Mouse (Mus musculus) hindlimb bud, embryonic 11.5 days (tissue): ENCODE measurements around the gene Ccdc36.

Experiments used
- DNase-seq: peaks from one replicate; pipeline ENCODE4 v3.0.0-alpha.2; 2012; ENCODE audit warnings: low read depth, low spot score; ENCODE audit errors: extremely low spot score

The Ccdc36 gene

DNA sequence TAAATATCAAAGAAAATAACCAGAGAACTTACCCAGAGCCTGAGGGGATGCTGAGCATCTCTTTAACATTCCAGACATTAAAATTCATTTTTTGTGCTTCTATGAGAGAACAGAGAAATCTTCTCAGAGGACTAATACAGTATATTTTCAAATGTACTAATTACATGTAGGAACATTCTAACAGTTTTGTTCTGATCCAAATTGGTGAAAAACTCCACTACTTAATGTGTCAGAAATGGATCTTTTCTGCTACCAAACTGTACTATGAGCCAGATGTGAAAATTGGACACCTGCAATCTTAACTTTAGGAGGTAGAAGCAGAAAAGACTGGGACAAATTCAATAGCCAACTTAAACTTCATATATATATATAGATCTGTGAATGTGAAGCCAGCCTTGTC is at the start of gene Ccdc36:
Gene Ccdc36, minus strand, starts transcription at position 101 of the 400 bp plus-strand sequence.
- no peak for DNase-seq

DNA sequence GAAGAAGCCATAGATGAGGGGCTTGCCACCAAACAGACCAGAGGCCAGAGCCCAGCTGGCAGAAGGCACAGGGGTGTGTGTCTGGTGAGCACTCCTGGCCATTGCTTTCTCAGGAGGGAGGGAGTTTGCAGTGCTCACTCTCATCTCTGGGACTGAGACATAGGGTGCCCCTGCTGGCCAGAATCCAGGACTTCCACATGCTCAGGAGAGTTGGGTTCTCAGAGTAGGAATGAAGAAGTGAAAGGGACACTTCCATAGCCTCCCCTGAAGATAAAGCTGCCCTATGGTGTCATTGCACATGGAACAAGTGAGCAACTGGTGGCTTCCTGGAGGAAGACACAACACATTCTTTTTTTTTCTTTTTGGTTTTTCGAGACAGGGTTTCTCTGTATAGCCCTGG is 46.2 kb upstream of the Ccdc36 start:
- no peak for DNase-seq

DNA sequence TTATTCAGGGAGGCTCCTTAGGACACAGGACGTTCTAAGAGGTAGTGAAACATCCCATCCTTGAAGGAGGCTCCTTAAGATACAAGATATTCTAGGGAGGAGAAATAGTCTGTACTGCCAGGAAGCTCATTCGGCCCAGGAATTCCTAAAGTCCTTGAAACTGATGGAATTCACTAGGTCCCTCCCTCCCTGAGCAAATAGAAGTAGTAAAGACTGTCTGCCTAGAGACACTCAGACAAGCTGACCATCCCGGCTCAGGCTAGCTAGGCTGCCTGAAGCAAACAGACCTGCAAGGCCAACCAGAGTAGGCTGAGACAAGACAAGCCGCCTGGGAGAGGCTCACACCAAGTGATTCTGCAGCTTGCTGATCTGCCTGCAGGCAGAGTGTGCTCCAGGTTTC is 41.6 kb upstream of the Ccdc36 start:
- no peak for DNase-seq

DNA sequence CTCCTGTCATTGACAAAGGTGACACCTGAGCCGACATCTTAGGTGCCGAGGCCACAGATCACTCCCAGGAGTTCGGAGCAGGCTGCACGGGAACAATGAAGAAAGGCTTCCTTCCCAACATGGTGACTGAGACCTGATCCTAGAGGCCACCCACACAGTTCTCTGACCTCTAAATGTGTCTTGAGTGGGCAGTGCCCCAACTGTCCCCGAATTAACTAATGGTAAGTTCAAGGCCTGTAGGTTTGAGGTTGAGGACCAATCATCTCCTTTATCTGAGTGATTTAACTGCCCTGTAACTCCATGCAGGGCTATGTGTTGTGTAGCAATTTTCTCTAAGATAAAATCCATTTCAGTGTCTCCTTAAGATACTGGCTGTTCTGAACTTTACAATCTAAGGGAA is 41.1 kb upstream of the Ccdc36 start:
- no peak for DNase-seq

DNA sequence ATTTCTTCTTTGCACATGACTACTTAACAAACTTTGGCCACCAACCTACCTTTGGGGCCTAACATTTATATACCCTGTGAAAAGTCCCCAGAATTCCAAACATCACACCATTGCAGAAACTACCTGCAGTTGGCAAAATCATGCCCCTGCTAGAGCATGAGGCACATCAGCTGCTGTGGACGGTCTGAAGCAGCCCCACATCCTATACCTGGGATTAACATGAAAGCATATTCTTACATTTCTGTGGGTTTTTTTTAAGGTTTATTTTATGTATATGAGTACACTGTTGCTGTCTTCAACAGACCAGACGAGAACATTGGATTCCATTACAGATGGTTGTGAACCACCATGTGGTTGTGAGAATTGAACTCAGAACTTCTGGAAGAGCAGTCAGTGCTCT is 37.9 kb upstream of the Ccdc36 start:
- DNase-seq: no peak

- DNase-seq: no peak
Measured at GRCm38 (mm10) chr9:108463713-108464112, 35.4 kb upstream of the Ccdc36 start.

- no peak for DNase-seq
Measured at GRCm38 (mm10) chr9:108462192-108462591, 33.9 kb upstream of the Ccdc36 start.

- no peak for DNase-seq
Measured at GRCm38 (mm10) chr9:108461675-108462074, 33.4 kb upstream of the Ccdc36 start.

DNA sequence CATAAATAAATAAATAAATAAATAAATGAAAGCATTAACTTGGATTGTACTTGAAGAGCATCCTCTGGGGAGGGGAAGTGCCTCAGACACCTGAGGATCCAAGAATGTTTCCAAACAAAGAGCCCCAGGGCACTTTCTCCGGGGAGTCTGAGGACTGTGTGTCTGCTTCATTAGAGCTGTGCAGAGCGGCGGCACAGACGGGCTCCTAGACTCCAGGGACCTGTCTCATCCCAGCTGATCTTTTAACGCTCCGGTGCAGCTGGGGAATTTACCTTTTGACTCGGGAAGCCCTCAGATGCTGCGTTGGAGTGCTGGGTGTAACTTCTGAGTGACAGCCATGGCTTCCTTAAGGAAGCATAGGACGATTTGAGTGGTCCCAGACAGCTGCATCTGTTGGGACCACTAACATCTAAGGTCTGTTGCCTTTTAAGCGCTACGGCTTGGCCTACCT is 32.9 kb upstream of the Ccdc36 start, which contains the start of gene Klhdc8b:
Gene Klhdc8b, minus strand, starts transcription at position 401 of the 451 bp plus-strand sequence.
- no peak for DNase-seq

DNA sequence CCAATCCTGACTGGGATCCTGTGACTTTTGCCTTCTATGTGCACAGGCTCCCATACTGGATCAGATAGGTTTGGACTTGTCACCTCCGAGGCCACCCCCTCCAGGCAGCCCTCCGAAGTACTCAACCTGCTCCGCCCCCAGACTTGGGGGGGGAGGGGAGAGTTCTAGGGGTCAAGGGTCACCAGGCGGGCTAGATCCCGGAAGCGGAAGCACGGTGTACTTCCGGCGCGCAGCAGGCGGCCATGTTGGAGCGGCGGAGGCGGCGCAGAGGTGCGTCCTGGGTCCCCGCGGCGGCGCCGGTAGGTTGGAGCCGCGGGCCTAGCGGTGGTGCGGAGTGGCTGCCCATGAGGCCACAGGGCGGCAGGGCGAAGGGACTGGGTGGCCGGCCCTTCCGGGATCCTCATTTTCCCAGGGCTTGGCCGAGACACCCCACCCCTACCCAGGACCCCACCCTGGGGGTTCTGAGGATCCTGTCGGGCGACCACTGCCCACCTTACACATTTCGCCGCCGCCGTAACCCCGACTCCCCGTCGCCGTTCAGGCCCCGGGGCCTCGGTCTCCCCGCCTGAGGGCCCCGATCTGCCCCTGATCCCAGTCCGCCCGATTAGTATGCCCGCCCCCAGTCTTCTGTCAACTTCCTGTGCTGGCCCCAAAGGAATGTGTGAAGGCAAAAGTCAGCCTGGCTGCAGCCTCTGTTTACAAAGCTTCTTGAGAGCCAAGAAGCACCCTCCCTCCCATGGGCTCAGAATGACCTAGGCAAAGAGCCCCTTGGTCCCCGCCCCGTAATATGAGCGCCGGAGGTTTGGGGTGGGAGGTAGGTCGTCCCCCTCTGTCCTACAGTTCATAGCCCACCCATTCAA is 32.3 kb upstream of the Ccdc36 start, which contains the start of gene Ccdc71:
Gene Ccdc71, plus strand, starts transcription at position 209 of the 860 bp plus-strand sequence.
- DNase-seq: peak; percentile 58

DNA sequence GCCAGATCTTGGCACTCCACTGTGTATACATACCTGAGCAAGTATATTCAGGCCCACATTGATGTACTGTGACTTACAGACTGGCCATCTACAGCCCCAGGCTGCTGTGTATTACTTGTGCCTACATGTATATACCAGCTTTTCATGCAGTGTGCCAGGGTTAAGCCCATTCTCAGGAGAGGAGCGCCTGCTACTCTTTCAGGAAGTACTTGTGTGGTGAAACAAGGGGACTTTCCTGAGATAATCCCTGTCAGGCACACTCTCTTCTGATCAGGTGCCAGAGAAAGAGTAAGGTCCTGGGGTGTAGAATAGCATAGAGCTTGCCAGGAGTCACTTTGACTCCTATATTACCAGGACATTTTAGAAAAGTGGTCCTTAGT is 31.6 kb upstream of the Ccdc36 start:
- no peak for DNase-seq

GRCm38 (mm10) chr9:108456953-108457352 is 28.7 kb upstream of the Ccdc36 start:
- no peak for DNase-seq

GRCm38 (mm10) chr9:108455747-108456571 is 27.7 kb upstream of the Ccdc36 start:
- DNase-seq: no peak

GRCm38 (mm10) chr9:108454429-108454828 is 26.1 kb upstream of the Ccdc36 start:
- no peak for DNase-seq

GRCm38 (mm10) chr9:108453458-108453857 is 25.2 kb upstream of the Ccdc36 start:
- no peak for DNase-seq

GRCm38 (mm10) chr9:108452911-108453310 is 24.6 kb upstream of the Ccdc36 start:
- DNase-seq: no peak

DNA sequence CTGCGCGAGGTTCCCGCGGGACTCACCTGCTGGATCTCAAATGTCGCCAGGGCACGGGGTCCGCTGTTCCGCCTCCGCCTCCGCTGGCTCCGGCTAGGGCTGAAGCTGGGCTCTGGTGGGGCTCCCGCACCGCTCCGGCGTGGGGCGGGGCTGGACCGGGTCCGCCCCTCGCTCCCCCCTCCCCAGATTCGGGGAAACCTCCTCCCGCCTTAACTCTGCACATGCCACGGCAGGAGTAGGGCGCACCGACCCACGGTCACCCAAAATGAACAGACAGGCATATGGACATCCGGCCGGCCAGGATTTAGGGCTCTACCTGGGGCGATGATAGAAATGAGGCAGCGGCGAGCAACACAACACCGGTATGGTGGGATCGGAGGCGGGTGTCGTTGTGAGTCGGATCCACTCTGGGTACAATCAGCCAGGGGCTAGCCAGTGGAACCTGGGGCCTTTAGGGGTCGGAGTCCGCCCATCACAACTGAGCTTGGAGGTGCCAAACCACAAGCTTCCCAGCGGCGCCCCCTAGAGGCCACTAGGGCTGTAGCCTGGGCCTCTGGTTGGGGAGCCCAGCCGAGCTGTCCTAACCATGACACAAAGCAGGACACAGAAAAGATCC is 24.1 kb upstream of the Ccdc36 start:
- peak; percentile 66 for DNase-seq

DNA sequence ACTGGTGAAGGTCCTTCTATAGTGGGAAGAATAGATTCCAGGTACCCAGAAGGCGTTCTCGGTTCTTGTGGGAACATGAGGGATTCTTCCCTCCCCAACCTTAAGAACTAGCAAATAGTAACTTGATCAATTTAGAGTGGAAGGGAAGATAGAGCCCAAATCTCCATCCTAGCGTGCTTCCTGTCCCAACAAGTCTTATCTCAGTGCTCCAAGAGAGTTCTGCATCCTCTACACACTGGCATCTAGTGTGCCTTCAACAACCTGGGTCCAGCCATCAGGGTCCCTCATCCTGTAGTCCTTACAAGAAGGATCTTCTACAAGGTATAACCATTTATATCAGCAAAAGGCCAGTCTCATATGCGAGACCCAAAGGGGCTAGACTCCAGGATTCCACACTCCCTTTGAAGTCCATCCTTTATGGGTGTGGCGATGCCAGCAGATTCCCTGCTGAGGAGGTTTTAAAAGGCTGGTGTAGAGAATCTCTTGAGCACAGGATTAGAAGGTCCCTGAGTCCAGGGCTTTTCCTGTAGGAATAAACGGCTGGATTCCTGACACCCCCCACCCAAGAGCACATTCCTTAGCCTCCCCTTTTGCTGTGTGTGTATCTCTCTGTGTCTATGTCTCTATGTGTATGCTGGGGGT is 23.4 kb upstream of the Ccdc36 start:
- DNase-seq: no peak

DNA sequence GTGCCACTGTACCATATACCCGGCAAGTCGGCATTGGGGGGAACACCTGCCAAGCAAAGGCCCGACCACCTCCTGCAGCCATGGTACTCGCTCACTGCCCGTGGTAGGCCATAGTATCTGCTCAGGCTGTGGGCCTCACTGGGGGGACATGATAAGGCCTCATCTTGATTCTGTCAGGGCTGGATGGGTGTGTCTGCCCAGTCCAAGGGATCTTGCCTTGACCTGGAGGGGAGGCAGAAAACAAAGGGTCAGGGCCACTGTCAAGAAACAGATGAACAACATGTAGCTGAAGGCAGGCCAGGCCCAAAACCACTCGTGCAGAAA is 22.8 kb upstream of the Ccdc36 start:
- DNase-seq: no peak

- DNase-seq: no peak
Measured at GRCm38 (mm10) chr9:108450292-108451169, 22.2 kb upstream of the Ccdc36 start.
